Mouse (Mus musculus) lung, embryonic 15.5 days (tissue): ENCODE measurements around the gene Stk32b. TPM values are rescaled to one million over a fixed set of nuclear protein-coding genes. Genes with fewer than 3 reads are reported as not detected.

ENCODE experiments used
- ATAC-seq: fragments of 200-750 bp; cut with Nextera tagmentation; 2 replicates; pipeline ENCODE4 v1.8.0; 2017; ENCODE audit warnings: moderate number of reproducible peaks, borderline replicate concordance; ENCODE audit not compliant: low FRiP score, low TSS enrichment; ENCODE audit errors: extremely low read depth
- H3K27ac ChIP-seq: fragments of 300-500 bp; sonication (generic); 2 replicates; pipeline ENCODE4 v1.5.1; 2015; ENCODE audit warnings: moderate library complexity, mild to moderate bottlenecking, inconsistent platforms
- H3K27me3 ChIP-seq: fragments of 300-500 bp; sonication (generic); 2 replicates; pipeline ENCODE4 v1.6.1; 2015; ENCODE audit warnings: inconsistent platforms
- H3K36me3 ChIP-seq: fragments of 300-500 bp; sonication (generic); 2 replicates; pipeline ENCODE4 v1.6.1; 2015; ENCODE audit warnings: inconsistent platforms
- H3K4me1 ChIP-seq: fragments of 300-500 bp; sonication (generic); 2 replicates; pipeline ENCODE4 v1.6.1; 2015; ENCODE audit warnings: inconsistent platforms
- H3K4me2 ChIP-seq: fragments of 300-500 bp; sonication (generic); 2 replicates; pipeline ENCODE4 v1.6.1; 2015; ENCODE audit warnings: inconsistent platforms, mild to moderate bottlenecking, moderate library complexity
- H3K4me3 ChIP-seq: fragments of 300-500 bp; sonication (generic); 2 replicates; pipeline ENCODE4 v1.5.1; 2015; ENCODE audit warnings: mild to moderate bottlenecking, inconsistent platforms
- H3K9ac ChIP-seq: fragments of 300-500 bp; sonication (generic); 2 replicates; pipeline ENCODE4 v1.6.1; 2015; ENCODE audit warnings: inconsistent platforms
- H3K9me3 ChIP-seq: fragments of 300-500 bp; sonication (generic); 2 replicates; pipeline ENCODE4 v1.6.1; 2016; ENCODE audit warnings: inconsistent platforms
- WGBS: fragments of 180-500 bp; shearing (Covaris S2); methylation state at CpG from one replicate; pipeline ENCODE4 v1.1.7; 2015; 5-methylcytosine and 5-hydroxymethylcytosine counted together
- polyA plus RNA-seq: library from polyadenylated mRNA; unstranded; fragments of >200 nt; fragmentation: Nextera tagmentation; extraction: Ambion mirVana; gene quantifications from 2 replicates; pipeline ENCODE4 v1.2.1, GENCODE M21; 2015

Gene Stk32b
- polyA plus RNA-seq, 1 experiment from 2014 or later = 0.45 TPM

- Histone ChIP-seq H3K9ac (no peak overlapping the region), H3K27me3 (no peaks in the 10 kb centered on the region), H3K36me3 (0 out of 2 replicates have a peak, but pooled peaks cover 9% of the 10 kb centered on the region), H3K9me3 (no peaks in the 10 kb centered on the region), H3K27ac (no peak overlapping the region), H3K4me2 (no peak overlapping the region), H3K4me1 (no peaks in the 10 kb centered on the region), H3K4me3 (no peak overlapping the region)
- ATAC-seq = no peak
- whole genome bisulfite sequencing = 88% methylated on average over 6 of the region's 6 CpGs
These were observed 297.9 kb downstream of the Stk32b start for GRCm38 (mm10) chr5:37419028-37419427.

Other genes with a start within 250 kb of the Stk32b start
- gene Cytl1, start 18.3 kb upstream of the Stk32b start, polyA plus RNA-seq = 32.2 and 32.7 TPM in 2 replicates
- gene Msx1, start 107.4 kb upstream of the Stk32b start, polyA plus RNA-seq = 3.4 and 3.5 TPM in 2 replicates